Mouse (Mus musculus) 3134 (cell line): ENCODE measurements around the gene Ifi47.

Source experiments
- DNase-seq: peaks from one replicate; pipeline ENCODE4 v3.0.0-alpha.2; 2011; ENCODE audit warnings: low spot score; ENCODE audit not compliant: insufficient read length; ENCODE audit errors: extremely low read depth

Ifi47 gene

DNA sequence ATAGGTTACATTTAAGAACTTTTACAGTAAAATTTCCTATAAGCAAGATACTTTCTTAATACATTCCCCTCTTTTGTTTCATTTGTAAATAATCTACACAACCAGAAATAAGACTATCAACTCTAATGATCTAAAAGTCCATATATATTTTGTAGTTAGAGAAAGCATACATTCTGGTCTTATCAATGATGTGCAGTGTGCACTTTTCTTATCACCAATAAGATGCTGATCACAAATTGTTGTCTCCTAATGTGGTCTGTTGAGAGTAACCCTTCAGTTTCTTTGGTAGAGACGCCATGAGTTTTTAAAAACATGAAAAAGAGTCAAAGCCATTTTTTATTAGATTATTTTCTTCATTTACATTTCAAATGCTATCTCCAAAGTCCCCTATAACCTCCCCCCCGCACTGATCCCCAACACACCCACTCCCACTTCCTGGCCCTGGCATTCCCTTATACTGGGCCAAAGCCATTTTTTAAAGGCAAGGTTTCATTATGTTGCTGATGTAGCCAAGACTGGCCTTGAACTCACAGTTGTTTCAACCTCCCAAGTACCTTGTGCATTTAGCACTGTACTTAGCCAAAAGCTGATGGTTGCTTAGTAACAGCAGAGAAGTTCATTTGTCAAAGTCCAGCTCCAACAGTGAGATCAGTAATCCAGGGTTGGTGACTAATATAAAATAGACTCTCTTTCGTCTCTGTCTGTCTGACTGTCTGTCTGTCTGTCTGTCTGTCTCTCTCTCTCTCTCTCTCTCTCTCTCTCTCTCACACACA, 13.5 kb downstream of the Ifi47 start:
- DNase-seq: no peak

DNA sequence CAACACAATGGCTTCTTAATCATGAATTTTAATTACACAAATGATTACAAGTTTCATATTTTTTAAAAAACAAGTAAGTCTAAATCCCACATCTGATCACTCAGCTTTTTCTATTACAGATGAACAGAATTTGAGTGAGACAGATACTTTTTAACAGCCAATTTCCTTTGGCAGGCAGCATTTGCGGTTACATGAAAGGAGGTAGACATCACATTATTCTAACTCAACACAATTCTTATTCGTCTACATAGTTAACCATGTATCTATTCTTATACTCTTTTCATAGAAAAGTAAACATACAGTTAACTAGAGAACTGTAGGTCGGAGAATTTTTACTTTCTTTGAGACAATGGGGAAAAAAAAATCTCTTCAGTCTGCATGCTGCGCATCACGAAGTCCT, 14.2 kb downstream of the Ifi47 start:
- no peak for DNase-seq

DNA sequence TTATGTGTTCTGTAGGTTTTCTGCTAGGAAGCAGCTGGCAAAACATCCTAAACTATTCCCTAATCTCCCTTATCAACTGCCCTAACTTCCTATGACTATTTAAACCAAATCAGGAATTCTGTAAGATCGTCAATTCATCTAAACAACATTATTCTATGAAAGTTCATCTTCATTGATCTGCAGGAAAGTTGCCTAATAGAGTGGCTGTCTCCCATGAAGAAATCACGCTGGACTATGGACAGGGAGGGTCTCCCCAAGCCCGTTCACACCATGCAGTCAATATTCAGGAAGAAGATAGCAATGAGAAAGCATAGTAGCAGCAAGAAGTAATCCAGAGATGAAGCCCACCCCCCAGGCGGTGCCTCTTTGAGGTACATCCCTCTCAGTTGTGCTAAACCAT, 14.8 kb downstream of the Ifi47 start:
- no peak for DNase-seq

DNA sequence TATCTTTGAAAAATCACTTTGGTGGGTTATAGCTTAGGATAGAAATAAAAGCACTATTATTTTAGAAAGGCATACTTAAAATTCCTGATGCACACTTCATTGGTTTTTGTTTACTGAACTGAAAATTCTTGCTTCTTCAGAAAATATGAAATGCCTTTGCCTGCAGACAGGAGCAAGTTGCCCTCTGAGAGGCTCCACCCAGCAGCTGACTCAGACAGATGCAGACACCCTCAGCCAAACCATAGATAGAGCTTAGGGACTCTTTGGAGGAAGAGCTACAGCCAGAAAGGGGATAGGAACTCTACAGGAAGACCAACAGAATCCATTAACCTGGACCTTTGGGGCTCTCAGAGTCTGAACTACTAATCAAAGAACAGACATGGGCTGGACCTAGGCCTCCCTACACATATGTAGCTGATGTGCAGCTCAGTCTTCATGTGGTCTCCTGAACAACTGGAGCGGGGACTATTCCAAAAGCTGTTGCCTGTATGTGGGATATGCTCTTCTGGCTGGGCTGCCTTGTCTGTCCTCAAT, 15.7 kb downstream of the Ifi47 start:
- DNase-seq: no peak

DNA sequence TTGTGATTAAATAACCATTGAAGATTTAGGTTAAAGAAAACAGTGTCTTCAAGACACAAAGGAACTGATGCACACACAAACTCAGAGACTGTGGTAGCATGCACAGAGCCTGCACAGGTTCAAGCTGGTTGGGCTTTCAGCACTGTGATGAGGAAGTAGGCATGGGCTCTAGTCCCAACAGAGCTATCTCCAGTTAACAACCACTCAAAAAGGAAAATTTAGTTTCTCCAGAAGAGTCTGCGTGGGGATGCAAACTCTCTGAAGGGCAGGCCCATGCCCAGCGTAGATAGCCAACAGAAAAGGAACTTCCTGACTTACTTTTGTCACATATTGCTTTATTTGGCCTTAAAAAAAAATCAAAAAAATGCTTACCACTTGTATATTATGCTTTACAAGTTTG, 16.4 kb downstream of the Ifi47 start:
- DNase-seq: no peak

DNA sequence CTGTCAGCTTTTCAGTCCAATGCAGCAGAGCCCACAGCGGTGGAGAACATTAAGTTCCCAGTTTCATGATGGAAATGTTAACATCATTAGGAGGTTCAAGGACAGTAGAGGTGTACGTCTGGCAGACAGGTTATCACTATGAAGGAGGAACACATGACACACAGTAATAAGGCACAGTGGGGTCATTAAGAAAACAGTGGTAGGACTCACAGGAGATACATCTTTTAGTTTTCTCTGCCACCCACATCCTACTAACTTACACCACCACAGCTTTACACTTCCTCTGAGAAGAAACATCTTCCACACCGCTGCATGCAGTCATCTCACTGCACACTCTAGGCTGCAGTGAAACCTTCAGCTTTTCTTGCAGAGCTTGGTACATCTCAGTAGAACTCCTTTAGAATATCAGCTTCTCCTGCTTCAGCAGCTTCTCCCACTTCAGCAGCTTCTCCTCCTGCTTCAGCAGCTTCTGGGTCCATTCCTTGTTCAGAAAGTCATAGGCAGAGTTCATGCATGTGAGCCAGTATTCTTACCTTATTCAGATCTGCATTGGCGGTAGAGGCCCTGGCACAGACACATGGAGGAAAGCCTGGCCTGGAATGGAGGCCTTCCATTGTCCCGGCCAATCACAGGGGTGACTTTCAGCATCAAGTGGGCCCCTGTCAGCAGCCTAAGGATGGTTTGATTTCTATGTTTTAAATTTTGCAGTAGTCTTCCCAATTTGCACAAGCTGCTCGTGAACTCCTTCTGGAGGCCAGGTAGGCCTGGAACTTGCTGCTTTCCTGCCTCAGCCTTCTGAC, 17.7 kb downstream of the Ifi47 start:
- no peak for DNase-seq

DNA sequence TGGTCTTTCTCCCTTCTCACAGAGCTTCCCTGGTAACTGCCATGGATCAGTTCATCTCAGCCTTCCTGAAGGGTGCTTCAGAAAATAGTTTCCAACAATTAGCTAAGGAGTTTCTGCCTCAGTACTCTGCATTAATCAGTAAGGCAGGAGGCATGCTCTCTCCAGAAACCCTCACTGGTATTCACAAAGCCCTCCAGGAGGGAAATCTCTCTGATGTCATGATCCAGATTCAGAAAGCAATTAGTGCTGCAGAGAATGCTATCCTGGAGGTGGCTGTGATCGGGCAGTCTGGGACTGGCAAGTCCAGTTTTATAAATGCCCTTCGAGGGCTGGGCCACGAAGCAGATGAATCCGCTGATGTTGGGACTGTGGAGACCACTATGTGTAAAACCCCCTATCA, 19.0 kb downstream of the Ifi47 start:
- DNase-seq: no peak

DNA sequence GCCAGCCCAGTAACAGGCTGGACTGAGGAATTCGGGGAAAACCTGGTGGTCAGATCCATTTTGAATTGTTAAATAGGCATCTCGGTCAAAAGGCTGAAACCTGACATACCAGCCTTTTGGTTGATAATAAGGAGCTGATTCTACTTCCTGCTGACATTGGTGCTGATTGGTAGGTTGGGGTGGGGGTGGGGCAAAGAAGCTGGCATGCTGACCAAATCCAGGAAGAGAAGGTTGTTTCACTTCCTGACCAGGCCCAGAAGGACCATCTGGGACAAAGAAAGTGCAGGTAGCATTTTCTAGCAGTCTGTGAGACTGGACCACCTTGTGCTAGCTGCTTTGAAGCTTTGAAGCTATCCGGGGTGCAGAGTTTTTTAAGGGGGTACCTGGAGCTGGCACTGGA, 24.0 kb downstream of the Ifi47 start:
- peak; percentile 25 for DNase-seq

DNA sequence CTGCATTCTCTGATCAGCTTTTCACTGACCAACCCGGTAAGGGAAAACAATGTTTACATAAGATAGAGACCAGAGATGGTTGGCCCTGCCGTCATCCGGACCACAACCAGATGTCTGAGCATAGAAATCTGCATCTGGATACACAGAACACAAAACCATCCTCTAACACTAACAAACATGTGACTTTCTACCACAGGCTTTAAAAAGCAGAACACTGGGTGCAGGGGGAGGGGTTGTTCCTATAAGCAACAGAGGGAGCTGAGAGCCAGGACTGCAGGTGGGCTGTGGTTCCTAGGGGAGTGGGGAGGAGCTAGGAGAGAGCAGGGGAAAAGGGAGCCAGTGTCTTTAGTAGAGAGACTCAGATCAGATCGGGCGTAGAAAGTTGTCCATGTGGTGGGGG, 25.1 kb downstream of the Ifi47 start:
- DNase-seq: no peak

DNA sequence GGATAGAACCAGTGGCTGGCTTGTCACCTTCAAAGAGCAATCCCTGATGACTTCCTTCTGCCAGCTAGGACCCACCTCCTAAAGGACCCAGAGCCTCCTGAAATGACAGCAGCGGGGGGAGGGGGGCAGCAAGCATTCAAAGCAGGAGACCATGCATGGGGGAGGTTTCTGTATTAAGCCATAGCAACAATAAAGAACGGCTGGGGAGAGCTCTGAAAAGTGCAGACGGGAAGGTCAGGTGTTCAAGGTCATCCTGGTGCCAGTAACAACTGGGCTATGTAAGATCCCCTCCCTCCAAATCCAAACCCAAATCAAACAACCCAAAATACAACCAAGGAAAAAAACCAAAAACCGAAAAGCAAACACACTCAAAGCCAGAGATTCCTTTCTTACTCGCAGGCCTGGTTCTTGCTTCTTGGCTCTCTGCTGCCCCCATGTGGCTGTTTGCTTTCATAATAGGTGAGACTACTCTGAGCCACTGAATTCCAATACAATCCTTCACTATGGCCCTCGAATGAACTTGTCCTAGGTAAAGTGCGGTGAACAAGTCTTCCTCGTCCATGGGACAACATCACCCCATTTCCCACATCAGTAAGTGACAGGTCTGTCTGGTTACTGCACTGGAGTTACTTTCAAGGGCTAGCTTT, 26.8 kb downstream of the Ifi47 start:
- DNase-seq: peak; percentile 25

DNA sequence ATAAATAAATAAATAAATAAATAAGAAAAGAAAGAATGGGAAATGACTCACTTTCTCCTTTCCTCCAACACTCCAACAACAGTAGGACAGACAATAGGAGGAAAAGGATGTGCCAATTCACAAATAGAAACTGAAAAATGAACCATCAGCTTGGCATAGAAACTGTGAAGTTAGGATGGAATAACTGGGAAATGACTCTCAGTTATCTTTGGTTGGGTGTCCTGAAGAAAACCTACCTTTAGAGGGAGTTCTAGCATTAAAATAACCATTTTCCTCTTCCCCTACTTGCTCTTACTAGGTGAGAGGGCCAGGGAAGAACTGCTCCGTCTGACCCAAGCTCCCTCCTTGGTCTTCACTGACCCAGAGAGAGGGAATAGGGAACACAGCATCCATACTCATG, 29.4 kb downstream of the Ifi47 start:
- DNase-seq: no peak

DNA sequence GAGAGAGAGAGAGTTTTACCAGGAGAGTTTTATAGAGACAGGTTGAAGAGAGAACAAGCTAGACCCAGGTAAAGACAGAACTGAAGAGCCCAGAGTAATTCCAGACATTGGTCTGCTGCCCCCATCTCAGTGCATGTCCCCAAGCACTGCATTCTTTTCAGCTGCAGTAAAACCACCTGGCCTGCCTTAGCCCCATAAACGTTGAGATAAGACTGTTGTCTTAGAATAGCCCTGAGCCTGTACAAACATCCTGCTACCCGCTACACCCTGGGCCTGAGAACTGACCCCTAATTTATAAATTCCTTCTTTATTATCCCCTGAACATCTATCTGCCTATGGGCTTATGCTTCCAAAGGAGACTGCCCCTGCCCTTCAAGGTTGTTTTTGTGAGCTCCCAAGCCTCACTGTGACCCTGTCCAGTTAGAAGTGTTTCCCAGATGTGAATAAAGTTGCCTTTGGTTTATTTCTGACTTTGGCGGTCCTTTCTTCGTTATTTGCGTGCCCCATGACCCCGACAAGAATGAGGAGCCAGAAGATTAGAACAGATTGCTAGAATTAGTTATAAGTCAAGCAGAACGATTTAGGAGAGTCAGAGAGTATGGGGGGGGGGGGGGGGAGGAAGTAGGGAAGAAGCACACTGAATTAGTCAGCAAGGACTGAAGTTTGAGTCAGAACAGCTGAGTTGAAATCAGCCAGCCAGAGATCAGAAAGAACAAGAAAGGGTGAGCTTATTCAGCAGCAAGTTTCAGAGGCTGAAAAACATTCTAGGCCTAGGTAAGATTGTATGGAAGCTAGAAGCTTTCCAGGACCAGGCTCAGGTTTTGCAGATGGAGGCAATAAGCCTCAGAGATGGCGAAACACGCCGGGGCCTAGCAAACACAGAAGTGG, 31.5 kb downstream of the Ifi47 start:
- peak; percentile 45 for DNase-seq

DNA sequence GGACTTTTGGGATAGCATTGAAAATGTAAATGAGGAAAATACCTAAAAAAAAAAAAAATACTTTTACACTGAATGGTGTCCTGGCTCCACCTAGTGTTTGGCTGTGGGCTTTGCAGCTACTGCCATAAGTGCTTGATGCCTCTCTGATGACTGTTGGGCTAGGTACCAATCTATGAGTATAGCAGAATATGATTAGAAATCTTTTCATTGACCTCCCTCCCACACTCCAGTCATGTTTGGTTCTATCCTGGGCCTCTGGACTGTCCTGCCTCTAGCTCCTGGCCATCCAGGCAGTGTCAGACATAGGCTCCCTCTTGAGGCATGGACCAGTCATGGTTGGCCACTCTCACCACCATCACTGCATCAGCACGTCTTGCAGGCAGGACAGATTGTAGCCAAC, 32.4 kb downstream of the Ifi47 start:
- DNase-seq: peak; percentile 21

DNA sequence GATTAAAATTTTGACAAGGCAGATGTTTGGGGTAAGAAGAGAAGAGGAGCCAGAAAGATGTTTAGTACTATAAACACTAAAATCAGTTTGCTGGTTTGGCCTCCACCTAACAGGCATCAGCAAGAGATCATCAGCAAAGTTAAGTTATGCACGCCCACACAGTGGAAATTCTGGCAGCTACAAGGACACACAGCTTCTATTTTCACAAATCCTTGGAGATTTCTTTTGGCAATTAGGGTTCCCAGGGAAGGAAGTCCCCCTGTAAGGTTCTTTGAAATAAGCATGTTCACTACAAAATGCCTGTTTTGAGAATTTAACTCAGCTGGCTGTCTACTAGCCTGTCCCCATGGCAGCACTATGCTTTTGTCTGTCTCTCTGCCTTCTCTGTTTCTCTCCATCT, 34.6 kb downstream of the Ifi47 start:
- no peak for DNase-seq

DNA sequence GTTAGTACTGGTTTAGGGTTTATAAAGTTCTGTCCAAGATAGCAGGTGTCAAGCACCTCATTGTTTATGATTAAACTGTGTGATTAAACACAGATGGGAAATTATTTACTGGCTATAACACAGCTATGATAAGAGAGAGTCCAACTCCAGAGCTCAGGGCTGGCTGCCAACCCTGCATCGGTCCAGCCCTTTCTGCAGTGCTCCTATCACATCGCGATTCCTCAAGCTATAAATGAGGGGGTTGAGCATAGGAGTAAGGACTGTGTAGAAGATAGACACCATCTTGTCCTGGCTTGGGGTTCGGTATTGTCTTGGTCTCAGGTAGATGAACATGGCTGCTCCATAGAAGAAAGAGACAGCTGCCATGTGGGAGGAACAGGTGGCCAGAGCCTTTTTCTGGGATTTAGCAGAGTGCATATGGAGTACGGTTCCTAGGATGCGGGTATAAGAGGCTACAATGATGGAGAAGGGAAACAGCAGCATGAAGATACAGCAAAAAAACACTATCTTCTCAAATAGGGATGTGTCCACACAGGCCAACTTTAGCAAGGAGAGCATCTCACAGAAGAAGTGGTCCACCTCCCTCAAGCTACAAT, 36.3 kb downstream of the Ifi47 start:
- DNase-seq: no peak

DNA sequence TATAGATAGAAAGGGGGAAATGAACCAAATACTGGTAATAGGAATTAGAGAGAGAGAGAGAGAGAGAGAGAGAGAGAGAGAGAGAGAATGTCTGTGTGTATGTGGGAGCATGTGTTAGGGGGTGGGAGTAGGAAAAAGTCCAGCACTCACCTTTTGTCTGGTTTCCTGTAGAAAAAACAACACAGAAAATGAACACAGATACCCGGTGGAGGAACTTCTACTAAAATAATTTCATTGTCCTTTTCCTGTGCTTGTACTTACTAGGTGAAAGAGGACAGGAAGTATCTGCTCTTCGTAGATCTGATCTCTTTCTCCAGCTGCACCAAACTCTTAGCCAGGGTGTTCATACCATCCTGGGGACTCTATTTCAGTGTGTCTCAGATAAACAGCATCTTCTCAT, 37.8 kb downstream of the Ifi47 start:
- DNase-seq: no peak

DNA sequence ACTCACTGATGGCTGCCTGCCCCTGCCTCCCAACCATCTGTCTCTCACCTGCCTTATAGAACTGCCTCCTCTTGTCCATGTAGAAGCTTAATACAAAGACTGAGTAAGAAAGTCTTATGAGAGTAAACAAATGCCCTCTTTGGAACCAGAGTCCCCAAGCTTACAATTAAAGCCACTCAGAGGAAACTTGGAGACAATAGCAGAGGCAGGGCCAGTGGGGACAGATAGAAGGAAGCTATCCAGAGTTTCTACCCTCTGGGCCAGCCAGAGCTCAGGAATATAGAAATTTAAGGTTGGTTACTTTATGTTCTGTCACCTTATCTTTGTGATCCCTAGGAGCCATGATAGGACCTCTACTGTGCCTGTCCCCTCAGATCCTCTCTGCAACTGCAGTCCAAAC, 38.4 kb downstream of the Ifi47 start, which contains the start of gene Olfr1396:
Olfr1396 (minus strand) TSS at position 101 of the 400 bp plus-strand sequence.
- DNase-seq: no peak

DNA sequence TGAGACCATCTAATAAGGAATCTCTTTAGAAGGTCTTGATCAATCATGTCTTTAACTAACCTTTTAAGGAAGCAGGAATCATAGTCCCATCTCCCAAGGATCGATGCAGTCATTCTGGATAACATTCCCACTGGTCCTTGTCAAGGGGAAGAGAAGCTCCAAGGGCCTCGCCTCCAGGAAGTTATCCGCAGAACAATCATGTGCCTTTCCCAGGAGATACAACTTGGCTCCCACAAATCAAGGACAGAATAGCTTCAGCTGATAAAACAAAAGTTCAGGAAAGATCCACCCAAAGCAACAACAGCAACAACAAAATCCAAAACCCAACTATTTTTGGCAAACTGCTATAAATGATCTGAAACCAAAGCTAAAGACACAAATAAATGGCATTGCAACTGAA, 43.2 kb downstream of the Ifi47 start:
- no peak for DNase-seq

DNA sequence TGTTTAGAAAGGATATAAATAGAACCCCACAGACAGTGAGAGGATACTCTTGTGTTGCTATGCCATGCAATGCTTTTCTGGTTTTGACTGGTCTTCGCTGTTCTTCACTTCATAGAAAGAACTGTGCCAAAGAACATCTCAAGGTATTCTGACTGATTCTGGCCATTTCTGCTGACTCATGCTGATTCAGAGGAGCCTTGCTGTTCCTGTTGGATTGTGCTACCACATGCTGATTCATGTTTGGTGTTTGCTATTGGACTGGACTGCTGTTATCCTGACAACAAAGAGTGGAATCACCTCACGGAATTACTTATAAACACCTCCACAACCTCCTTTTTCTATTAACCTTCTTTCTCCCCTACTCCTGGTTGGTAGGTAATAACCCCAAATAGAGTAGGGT, 47.8 kb downstream of the Ifi47 start:
- no peak for DNase-seq

DNA sequence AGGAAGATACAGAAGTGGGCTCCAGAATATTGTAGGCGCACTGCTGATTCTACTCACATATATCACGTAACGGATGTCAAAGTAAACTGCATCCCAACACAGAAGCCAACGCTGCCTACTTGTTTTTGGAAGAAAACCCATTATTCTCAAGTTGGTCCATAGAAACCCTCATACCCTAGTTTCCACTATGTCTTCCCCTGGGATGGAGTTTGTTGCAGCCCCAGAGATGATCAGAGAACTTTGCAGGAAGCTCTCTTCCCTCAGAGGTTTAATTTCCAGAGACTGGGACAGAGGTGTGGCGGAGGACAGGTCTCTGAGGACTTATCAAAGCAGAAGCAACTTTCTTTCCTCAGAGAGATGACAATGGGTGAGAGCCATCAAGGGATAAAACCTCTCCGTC, 65.6 kb downstream of the Ifi47 start, which contains the start of gene Olfr1395:
Olfr1395 (plus strand) TSS at position 301 of the 400 bp plus-strand sequence.
- no peak for DNase-seq
